Mouse (Mus musculus): ENCODE measurements around the gene Hist1h1a.
"Not testable (repeated sequence)": the region's sequence is repeated elsewhere in the genome, so short reads cannot be mapped to it uniquely, and the experiment has no call there.

The Hist1h1a gene

DNA sequence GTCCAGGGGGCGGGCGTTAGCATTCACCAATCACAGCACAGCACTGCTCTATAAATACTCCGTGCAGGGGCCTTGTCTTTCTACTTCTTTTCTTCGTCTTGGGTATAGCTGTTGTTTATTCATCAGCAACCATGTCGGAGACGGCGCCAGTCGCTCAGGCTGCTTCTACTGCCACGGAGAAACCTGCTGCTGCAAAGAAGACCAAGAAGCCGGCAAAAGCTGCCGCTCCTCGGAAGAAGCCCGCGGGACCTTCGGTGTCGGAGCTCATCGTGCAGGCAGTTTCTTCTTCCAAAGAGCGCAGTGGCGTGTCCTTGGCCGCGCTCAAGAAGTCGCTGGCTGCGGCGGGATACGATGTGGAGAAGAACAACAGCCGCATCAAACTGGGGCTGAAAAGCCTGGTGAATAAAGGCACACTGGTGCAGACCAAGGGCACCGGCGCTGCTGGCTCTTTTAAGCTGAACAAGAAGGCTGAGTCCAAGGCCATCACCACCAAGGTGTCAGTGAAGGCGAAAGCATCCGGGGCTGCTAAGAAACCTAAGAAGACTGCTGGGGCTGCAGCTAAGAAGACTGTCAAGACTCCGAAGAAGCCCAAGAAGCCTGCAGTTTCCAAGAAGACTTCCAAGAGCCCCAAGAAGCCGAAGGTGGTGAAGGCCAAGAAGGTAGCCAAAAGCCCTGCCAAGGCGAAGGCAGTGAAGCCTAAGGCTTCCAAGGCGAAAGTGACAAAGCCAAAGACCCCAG lies at the start of gene Hist1h1a:
Gene Hist1h1a, plus strand, starts transcription at position 81 of the 738 bp plus-strand sequence.
- peak; percentile 84 for DNase-seq (ENCODE audit: low read depth, low spot score)

GRCm38 (mm10) chr13:23716261-23717042 lies 47.0 kb upstream of the Hist1h1a start:
- no peak for DNase-seq (ENCODE audit: low read depth, low spot score)

DNA sequence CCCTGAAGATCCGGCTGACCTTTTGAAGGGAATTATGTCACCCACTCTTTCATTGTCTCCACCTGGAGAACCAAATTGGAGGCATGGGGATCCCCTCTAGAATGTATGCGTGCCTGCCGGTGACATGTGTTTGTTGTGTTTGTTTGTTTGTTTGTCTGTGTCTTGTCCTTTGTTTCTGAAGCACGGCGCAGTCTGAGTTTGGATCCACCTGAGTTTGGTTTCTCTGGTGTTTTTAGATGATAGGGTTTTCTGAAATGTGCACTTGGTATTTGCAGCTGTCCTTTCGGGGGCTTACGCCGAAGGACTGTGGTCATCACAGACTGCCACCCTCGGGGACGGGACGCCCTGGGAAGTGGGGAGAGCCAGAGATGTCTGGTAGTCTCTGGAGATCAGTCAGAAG lies 46.3 kb upstream of the Hist1h1a start:
- DNase-seq (ENCODE audit: low read depth, low spot score) = no peak

DNA sequence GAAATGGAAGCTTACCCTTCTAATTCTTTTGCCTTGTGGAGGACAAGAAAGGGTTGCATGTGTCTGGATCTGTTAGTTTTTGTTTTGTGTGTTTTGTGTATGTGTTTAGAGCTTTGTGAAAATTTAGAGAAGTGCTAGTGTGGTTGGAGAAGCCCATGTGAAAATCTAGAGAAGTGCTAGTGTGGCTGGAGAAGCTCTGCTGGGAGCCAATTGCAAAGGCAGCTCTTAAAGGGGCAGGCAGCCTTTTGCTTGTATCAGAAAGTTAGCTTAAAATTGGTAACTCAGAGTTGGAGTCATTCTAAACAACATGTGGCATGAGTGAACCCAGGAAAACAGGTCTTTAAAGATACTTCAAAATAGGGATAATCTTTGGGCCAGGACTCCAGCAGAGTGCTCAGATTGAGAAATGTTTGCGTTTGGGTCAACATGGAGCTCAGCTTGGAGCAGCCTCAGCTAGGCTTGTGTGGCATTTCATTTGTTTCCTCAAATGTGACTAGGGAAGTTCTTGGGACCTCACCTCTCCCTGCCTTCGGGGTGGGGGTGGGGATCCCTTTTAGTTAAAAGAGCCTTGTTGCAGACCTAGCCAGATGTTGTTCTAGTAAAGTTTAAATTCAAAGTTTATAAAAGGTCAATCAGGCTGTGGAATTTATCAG lies 45.7 kb upstream of the Hist1h1a start:
- not testable (repeated sequence) for DNase-seq (ENCODE audit: low read depth, low spot score)

- DNase-seq (ENCODE audit: low read depth, low spot score) = no peak
Measured at GRCm38 (mm10) chr13:23724239-23724638, 39.2 kb upstream of the Hist1h1a start.

GRCm38 (mm10) chr13:23725213-23725612 lies 38.3 kb upstream of the Hist1h1a start:
- DNase-seq (ENCODE audit: low read depth, low spot score) = no peak

- no peak for DNase-seq (ENCODE audit: low read depth, low spot score)
Measured at GRCm38 (mm10) chr13:23728472-23729191, 34.8 kb upstream of the Hist1h1a start.

GRCm38 (mm10) chr13:23729192-23729525 lies 34.3 kb upstream of the Hist1h1a start:
- no peak for DNase-seq (ENCODE audit: low read depth, low spot score)

DNA sequence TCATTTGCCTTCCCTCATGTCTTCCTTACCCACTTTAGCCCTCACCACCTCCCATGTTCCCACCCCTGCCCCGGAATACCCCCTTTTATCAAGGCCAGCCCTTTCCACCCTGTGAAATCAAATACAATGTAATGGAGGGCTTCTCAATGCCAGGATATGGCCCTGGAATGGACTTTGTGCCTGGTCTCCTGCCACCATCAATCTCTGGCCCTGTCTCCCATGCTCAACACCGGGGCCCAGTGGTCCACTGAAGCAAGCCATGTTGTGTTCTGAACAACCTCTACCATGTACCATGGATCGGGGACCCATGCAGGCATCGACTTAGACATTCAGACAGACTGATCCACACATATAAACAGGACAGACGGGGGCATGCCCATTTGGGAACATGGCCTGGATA lies 33.8 kb upstream of the Hist1h1a start:
- DNase-seq (ENCODE audit: low read depth, low spot score) = no peak

DNA sequence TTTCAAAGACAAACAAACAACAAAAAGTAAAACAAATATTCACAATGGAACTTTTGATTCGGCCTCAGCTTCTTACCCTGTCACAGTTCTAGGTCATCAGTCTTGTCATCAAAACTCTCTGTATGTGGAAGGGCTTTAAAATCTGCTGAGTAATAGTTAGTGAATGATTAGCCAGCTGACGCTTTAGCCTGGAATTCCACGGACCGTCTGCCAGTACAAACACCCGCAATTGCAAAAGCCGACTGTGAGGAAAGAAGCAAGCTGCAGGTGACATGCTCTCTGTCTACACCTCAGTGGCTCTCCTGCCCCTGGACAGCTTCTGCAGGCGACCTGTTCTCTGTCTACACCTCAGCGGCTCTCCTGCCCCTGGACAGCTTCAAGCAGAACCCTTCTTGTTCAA lies 33.0 kb upstream of the Hist1h1a start:
- no peak for DNase-seq (ENCODE audit: low read depth, low spot score)

DNA sequence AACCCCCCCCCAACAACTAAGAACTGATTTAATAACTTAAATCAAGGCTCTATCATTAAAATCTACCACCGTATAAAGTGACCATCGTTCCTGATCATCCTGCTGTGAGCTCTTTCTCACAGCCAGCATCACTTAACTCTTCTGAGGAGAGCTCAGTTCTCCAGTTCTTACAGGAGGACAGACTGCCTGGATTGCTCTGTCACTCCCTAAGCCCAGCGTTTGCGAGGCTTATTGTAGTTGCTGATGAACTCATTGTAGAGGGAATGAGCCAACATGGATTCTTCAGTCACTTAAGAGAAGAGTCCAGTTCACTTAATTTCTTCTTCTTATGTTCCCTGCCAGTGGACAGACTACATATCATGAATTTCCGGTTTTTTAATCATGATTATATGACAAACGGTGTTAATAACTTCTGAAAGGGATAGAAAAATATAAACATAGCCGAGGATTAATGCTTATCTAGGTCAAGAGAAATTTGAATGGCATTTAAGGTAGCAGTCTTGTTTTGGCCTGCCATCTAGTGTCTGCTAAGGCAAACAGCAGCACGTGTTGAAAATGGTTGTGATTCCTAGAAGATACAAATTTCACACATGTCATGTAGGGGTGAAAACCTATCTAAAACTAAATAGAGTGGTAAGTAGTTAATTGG lies 31.2 kb upstream of the Hist1h1a start:
- no peak for DNase-seq (ENCODE audit: low read depth, low spot score)

- DNase-seq (ENCODE audit: low read depth, low spot score) = no peak
Measured at GRCm38 (mm10) chr13:23737091-23737490, 26.4 kb upstream of the Hist1h1a start.

- no peak for DNase-seq (ENCODE audit: low read depth, low spot score)
Measured at GRCm38 (mm10) chr13:23738041-23738440, 25.4 kb upstream of the Hist1h1a start.

DNA sequence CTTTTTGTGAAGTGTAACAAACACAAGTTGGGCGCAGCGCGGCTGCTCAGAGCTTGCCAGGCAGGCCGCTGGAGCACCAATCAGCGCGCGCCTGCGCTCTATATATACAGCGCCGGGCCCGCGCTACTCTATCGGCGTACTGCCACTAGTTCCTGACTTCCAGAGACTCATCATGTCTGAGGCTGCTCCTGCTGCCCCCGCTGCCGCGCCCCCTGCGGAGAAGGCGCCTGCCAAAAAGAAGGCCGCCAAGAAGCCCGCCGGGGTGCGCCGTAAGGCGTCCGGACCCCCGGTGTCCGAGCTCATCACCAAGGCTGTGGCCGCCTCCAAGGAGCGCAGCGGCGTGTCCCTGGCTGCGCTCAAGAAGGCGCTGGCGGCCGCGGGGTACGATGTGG lies 24.8 kb upstream of the Hist1h1a start, which contains the start of gene Hist1h1c:
Gene Hist1h1c, plus strand, starts transcription at position 132 of the 392 bp plus-strand sequence.
- DNase-seq (ENCODE audit: low read depth, low spot score) = no peak

GRCm38 (mm10) chr13:23739069-23739921 lies 24.2 kb upstream of the Hist1h1a start:
- peak; percentile 88 for DNase-seq (ENCODE audit: low read depth, low spot score)

- no peak for DNase-seq (ENCODE audit: low read depth, low spot score)
Measured at GRCm38 (mm10) chr13:23739922-23740252, 23.6 kb upstream of the Hist1h1a start.

DNA sequence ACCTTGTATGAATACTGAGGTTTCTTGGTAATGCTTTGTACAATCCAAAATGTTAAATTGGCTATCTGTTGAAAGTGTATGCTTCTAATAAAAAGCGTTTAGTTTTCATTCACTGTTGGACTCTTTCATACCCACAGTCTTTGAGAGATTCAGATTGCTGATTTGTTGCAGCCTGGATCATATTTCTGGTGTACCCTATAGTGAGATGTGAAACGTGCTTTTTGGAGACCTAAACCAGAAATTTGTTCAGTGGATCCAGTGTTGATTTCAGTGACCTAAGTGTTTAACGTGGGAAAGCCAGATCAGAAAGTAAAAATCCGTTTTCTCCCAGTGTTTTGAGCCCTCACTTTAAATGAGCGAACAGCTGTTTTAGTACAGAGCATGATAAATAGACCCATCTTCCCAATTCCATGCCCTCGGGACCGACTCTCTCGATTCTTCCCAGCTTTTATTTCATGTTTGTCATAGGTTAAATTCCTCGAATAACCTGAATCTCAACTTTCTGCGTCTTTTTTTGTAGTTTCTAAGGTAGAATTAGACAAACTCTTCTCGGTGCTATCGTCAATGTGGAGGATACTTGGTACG lies 23.1 kb upstream of the Hist1h1a start:
- no peak for DNase-seq (ENCODE audit: low read depth, low spot score)

DNA sequence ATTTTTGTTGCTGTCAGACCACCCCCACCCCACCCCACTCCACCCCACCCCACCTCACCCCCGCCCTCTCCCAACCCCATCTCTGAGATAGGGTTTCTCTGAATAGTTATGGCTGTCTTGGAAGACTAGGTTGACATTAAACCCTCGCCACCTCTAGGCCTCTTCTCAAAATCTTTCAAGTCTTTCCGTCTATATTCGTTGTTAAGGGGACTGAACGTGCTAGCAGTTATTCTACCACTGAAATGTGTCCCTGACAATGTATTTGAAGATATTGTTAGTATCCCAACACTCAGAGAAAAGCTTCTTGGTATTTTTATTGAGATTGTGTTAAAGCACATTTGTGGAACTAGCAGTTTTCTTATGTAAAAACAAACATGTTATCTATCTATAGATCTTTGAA lies 22.6 kb upstream of the Hist1h1a start:
- no peak for DNase-seq (ENCODE audit: low read depth, low spot score)

DNA sequence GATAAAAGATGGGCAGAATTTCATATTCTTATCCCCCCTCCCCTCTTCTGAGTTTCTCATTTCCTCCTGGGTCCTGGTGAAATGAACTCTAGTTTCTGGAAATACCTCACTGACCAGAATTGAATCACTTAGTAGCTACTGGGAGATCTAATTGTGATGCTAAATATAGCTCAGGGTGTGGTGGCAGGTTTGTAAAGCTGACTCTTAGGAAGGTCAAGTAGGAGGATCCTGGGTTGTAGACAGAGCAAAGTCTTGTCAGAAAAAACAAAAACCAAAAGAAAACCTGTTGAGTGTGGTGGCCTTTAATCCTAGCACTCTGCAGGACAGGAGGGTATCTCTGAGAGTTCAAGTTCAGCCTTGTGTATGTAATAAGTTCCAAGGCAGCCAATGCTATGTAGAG lies 21.5 kb upstream of the Hist1h1a start:
- DNase-seq (ENCODE audit: low read depth, low spot score) = no peak

GRCm38 (mm10) chr13:23743215-23743614 lies 20.3 kb upstream of the Hist1h1a start:
- DNase-seq (ENCODE audit: low read depth, low spot score) = no peak
